Mouse (Mus musculus) G1E (cell line): ENCODE data around the gene Fam243.

Experiments used
- CTCF ChIP-seq: IDR thresholded peaks from 2 replicates; pipeline ENCODE4 v1.5.1; 2012; ENCODE audit warnings: low read depth, low read length, inconsistent platforms, mixed read lengths
- GATA1 ChIP-seq: IDR thresholded peaks from 2 replicates; pipeline ENCODE4 v1.6.1; 2012; ENCODE audit warnings: borderline replicate concordance, low read length, inconsistent platforms, mixed read lengths

DNA sequence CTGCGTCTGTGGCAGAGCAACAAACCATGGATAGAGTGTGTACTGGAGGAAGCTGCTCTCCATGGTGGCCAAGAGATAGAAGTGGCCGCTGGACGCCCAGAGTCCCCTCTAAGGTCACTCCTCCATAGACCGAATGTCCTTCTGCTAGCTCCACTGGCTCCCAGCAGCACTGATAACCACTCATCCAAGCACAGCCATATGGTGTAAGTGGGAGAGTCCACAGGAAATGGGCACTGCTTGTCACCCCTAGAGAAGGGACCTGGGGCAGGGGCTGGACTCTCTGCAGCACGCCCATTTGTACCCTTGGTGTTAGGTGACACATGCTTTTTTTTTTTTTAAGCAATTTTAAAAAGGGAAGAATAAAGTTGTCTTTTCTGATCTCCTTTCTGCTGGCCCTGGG, 9.7 kb upstream of the Fam243 start:
- TF ChIP-seq CTCF (no peak), GATA1 (no peak)
